Mouse (Mus musculus): ENCODE measurements at regions not wholly inside any gene's neighbourhood (a gene's known extent, or its start where the extent isn't known, plus 50 kb on each side); places are given as distances from the start of the nearest gene placed in this dataset.

GRCm38 (mm10) chr2:117021787-117022186 lies 99.4 kb upstream of the Spred1 start:
- no peak for DNase-seq (ENCODE audit: extremely low spot score, low spot score)

GRCm38 (mm10) chr2:117023436-117023835 lies 97.7 kb upstream of the Spred1 start:
- DNase-seq (ENCODE audit: extremely low spot score, low spot score), result no peak

- DNase-seq (ENCODE audit: extremely low spot score, low spot score), result no peak
Measured at GRCm38 (mm10) chr2:117027071-117027470, 94.1 kb upstream of the Spred1 start.

- DNase-seq (ENCODE audit: extremely low spot score, low spot score), result no peak
Measured at GRCm38 (mm10) chr2:117028771-117029170, 92.4 kb upstream of the Spred1 start.

- DNase-seq (ENCODE audit: extremely low spot score, low spot score), result no peak
Measured at GRCm38 (mm10) chr2:117036197-117036872, 84.8 kb upstream of the Spred1 start.

- no peak for DNase-seq (ENCODE audit: extremely low spot score, low spot score)
Measured at GRCm38 (mm10) chr2:117040211-117040610, 81.0 kb upstream of the Spred1 start.

- DNase-seq (ENCODE audit: extremely low spot score, low spot score), result no peak
Measured at GRCm38 (mm10) chr2:117043831-117044230, 77.3 kb upstream of the Spred1 start.

- DNase-seq (ENCODE audit: extremely low spot score, low spot score), result no peak
Measured at GRCm38 (mm10) chr2:117048290-117048730, 72.9 kb upstream of the Spred1 start.

GRCm38 (mm10) chr2:117050061-117050460 lies 71.1 kb upstream of the Spred1 start:
- DNase-seq (ENCODE audit: extremely low spot score, low spot score), result no peak

- no peak for DNase-seq (ENCODE audit: extremely low spot score, low spot score)
Measured at GRCm38 (mm10) chr2:117064126-117064525, 57.0 kb upstream of the Spred1 start.

GRCm38 (mm10) chr2:117070348-117070747 lies 50.8 kb upstream of the Spred1 start:
- no peak for DNase-seq (ENCODE audit: extremely low spot score, low spot score)

GRCm38 (mm10) chr2:117071098-117071497 lies 50.1 kb upstream of the Spred1 start:
- no peak for DNase-seq (ENCODE audit: extremely low spot score, low spot score)

All from neural tube, embryonic 10.5 days (tissue).